Mouse (Mus musculus): Measurements from ENCODE around the gene Eif2b1. TPM values are rescaled to one million over a fixed set of nuclear protein-coding genes. Genes with fewer than 3 reads are reported as not detected.

The Eif2b1 gene
- polyA plus RNA-seq, 2 experiments: 42.5 to 71.3 TPM

DNA sequence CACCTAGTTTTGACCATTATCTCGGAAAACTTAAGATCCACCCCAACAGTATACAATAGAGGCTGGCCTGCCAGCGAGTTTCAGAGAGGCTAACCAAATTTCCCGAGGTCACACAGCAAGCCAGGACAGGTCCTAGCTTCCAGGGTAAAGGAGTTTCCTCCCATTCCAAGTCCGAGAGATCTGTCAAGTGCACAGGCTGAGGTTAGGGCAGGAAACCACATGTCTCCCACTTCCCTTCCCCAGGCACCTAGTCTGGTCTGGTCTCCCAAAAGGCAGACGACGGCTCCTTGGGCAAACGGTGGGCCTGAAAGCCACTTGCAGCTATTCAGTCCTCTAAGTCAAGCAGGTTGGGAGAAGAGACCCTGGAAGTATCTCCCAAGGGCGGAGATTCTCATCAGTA is 49.2 kb downstream of the Eif2b1 start:
- peak overlapping the region; percentile 76 for H3K9ac ChIP-seq (ENCODE audit: low read depth, low read length, severe bottlenecking)
- peaks cover 5% of the 10 kb centered on the region for H3K36me3 ChIP-seq (ENCODE audit: control insufficient read depth, insufficient read depth, low read length)
- no peak for DNase-seq (ENCODE audit: low spot score)
- no peak for TF ChIP-seq POLR2A (IDR thresholded peaks at IDR 0.05; ENCODE audit: borderline replicate concordance, extremely low read depth, insufficient read depth, insufficient read length)
- 48% methylated on average over 8 of the region's 8 CpGs for WGBS
- peaks cover 30% of the 10 kb centered on the region for H3K4me1 ChIP-seq (ENCODE audit: control insufficient read depth, insufficient read depth, low read length)
- H3K4me2 ChIP-seq (replicated peaks; ENCODE audit: low read depth, low read length, severe bottlenecking): peak overlapping the region; percentile 69
- H3K4me3 ChIP-seq (replicated peaks; ENCODE audit: low read length): peak overlapping the region; percentile 59
- ATAC-seq (ENCODE audit: low FRiP score, low read depth): no peak
- no peak overlapping the region for H3K27ac ChIP-seq (replicated peaks; ENCODE audit: low read depth, low read length)
- no peaks in the 10 kb centered on the region for H3K27me3 ChIP-seq (ENCODE audit: control insufficient read depth, insufficient read depth, low read length)
- H3K9me3 ChIP-seq (ENCODE audit: control insufficient read depth, low read length): no peaks in the 10 kb centered on the region

DNA sequence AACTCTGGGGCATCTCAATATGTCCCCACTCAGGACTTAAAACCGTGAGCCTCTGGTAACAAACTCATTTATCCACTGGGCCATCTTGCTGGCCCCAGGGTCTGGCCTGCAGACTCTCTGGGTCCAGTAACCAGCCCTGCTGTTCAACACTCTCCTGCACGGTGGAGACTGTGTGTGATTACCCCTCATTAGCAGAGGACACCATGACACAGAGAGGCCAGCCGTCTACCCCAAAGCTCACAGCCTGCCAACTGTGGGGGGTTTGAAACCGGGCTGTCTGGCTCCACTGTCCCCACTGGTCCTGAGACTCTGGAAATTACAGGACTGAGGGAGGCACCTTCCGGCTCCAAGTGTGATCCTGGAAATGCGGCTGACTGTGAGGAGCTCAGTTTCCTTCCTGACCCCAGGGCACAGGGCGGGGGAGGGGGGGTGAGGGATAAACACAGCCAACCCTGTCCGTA is 49.7 kb downstream of the Eif2b1 start:
- ATAC-seq (ENCODE audit: low FRiP score, low read depth) (no peak), DNase-seq (ENCODE audit: low spot score) (no peak)
- Histone ChIP-seq H3K9me3 (ENCODE audit: control insufficient read depth, low read length) (no peaks in the 10 kb centered on the region), H3K4me1 (ENCODE audit: control insufficient read depth, insufficient read depth, low read length) (peaks cover 30% of the 10 kb centered on the region), H3K27ac (replicated peaks; ENCODE audit: low read depth, low read length) (0 out of 2 replicates have a peak overlapping the region, but pooled peaks have one; percentile 20), H3K4me3 (replicated peaks; ENCODE audit: low read length) (peak overlapping the region; percentile 59), H3K4me2 (replicated peaks; ENCODE audit: low read depth, low read length, severe bottlenecking) (peak overlapping the region; percentile 69), H3K36me3 (ENCODE audit: control insufficient read depth, insufficient read depth, low read length) (peaks cover 10% of the 10 kb centered on the region), H3K9ac (ENCODE audit: low read depth, low read length, severe bottlenecking) (peak overlapping the region; percentile 47), H3K27me3 (ENCODE audit: control insufficient read depth, insufficient read depth, low read length) (no peaks in the 10 kb centered on the region)
- TF ChIP-seq POLR2A (IDR thresholded peaks at IDR 0.05; ENCODE audit: borderline replicate concordance, extremely low read depth, insufficient read depth, insufficient read length): no peak
- WGBS: 9% methylated on average over 8 of the region's 8 CpGs

DNA sequence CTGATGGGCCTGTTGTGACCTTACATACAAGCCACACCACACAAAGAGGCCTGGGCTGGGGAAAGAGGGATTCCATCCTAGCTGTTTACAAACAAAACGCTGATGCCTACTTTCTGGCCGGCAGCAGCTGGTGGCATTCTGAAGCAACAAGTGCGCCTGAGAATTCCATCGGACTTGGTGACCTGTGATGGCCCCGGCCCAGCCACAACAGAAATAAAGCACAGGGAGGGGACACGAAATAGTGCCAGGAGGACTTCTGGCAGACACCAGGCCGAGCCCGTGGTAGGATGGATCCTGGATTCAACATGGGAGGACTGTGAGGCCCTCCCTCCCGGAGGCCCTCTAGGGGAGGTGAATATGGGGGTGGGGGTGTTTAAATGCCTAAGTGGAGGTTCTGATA is 50.1 kb downstream of the Eif2b1 start:
- Histone ChIP-seq H3K9me3 (ENCODE audit: control insufficient read depth, low read length) (no peaks in the 10 kb centered on the region), H3K36me3 (ENCODE audit: control insufficient read depth, insufficient read depth, low read length) (peaks cover 11% of the 10 kb centered on the region), H3K4me3 (replicated peaks; ENCODE audit: low read length) (peak overlapping the region; percentile 59), H3K9ac (ENCODE audit: low read depth, low read length, severe bottlenecking) (peak overlapping the region; percentile 47), H3K4me2 (replicated peaks; ENCODE audit: low read depth, low read length, severe bottlenecking) (peak overlapping the region; percentile 69), H3K27ac (replicated peaks; ENCODE audit: low read depth, low read length) (peak overlapping the region; percentile 26; the same call in 1 of the 2 replicates), H3K4me1 (ENCODE audit: control insufficient read depth, insufficient read depth, low read length) (peaks cover 30% of the 10 kb centered on the region), H3K27me3 (ENCODE audit: control insufficient read depth, insufficient read depth, low read length) (no peaks in the 10 kb centered on the region)
- DNase-seq (ENCODE audit: low spot score) (no peak), ATAC-seq (ENCODE audit: low FRiP score, low read depth) (no peak)
- TF ChIP-seq POLR2A (IDR thresholded peaks at IDR 0.05; ENCODE audit: borderline replicate concordance, extremely low read depth, insufficient read depth, insufficient read length): no peak
- 29% methylated on average over 9 of the region's 9 CpGs for WGBS

DNA sequence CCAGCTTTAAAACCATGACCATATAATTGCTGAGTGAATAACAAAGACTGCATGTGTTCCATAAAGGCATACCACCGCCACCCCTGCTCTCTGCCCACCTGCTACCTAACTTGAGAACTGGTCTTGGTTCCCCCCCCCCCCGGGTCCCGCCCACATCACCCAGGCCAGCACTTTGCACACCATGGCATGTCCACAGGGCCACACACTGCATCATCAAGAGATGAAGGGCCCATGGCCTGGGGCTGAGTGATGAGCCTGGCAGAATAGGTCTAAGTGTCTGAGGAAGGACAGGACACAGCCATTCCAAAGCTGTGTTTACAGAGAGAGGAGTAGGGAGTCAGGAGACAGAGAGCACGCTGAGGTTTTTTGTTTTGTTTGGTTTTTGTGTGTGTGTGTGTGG is 50.6 kb downstream of the Eif2b1 start:
- Histone ChIP-seq H3K27me3 (ENCODE audit: control insufficient read depth, insufficient read depth, low read length) (no peaks in the 10 kb centered on the region), H3K9me3 (ENCODE audit: control insufficient read depth, low read length) (no peaks in the 10 kb centered on the region), H3K36me3 (ENCODE audit: control insufficient read depth, insufficient read depth, low read length) (peaks cover 11% of the 10 kb centered on the region), H3K27ac (replicated peaks; ENCODE audit: low read depth, low read length) (peak overlapping the region; percentile 26; the same call in 1 of the 2 replicates), H3K4me3 (replicated peaks; ENCODE audit: low read length) (peak overlapping the region; percentile 59), H3K4me1 (ENCODE audit: control insufficient read depth, insufficient read depth, low read length) (peaks cover 30% of the 10 kb centered on the region), H3K4me2 (replicated peaks; ENCODE audit: low read depth, low read length, severe bottlenecking) (peak overlapping the region; percentile 69), H3K9ac (ENCODE audit: low read depth, low read length, severe bottlenecking) (0 out of 2 replicates have a peak overlapping the region, but pooled peaks have one; percentile 47)
- WGBS: 64% methylated on average over 4 of the region's 4 CpGs
- ATAC-seq (ENCODE audit: low FRiP score, low read depth) (no peak), DNase-seq (ENCODE audit: low spot score) (no peak)
- no peak for TF ChIP-seq POLR2A (IDR thresholded peaks at IDR 0.05; ENCODE audit: borderline replicate concordance, extremely low read depth, insufficient read depth, insufficient read length)

DNA sequence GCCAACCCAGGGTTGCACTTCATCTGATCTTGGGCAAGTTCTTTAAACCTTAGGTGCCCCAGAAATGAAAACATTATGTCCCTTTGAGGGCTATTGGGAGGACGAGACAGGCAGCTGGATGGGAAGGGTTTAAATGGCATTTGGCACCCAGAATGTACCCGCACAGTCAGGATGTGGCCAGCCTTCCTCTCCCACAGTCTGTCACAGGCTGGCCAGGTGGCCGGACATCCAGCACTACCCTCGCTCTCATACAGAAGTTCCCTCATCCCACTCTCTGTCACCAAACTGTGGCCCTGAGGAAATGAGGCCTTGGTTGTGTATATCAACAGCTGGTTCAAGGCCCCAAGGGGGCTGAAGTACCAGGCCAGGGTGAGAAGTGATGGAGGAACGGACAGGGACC is 54.0 kb downstream of the Eif2b1 start:
- H3K4me1 ChIP-seq (ENCODE audit: control insufficient read depth, insufficient read depth, low read length): peaks cover 18% of the 10 kb centered on the region
- 90% methylated on average over 5 of the region's 5 CpGs for WGBS
- H3K27me3 ChIP-seq (ENCODE audit: control insufficient read depth, insufficient read depth, low read length): no peaks in the 10 kb centered on the region

More for the DNA sequence above, 54.0 kb downstream of the Eif2b1 start:
- TF ChIP-seq POLR2A (IDR thresholded peaks at IDR 0.05; ENCODE audit: borderline replicate concordance, extremely low read depth, insufficient read depth, insufficient read length): no peak
- Histone ChIP-seq H3K9ac (ENCODE audit: low read depth, low read length, severe bottlenecking) (no peak overlapping the region), H3K4me3 (replicated peaks; ENCODE audit: low read length) (no peak overlapping the region), H3K27ac (replicated peaks; ENCODE audit: low read depth, low read length) (no peak overlapping the region), H3K36me3 (ENCODE audit: control insufficient read depth, insufficient read depth, low read length) (peaks cover 19% of the 10 kb centered on the region), H3K4me2 (replicated peaks; ENCODE audit: low read depth, low read length, severe bottlenecking) (no peak overlapping the region), H3K9me3 (ENCODE audit: control insufficient read depth, low read length) (no peaks in the 10 kb centered on the region)
- no peak for ATAC-seq (ENCODE audit: low FRiP score, low read depth)
- DNase-seq (ENCODE audit: low spot score): no peak

Measured in limb, embryonic 14.5 days (tissue).